Mouse (Mus musculus) thymus, postnatal 14 days (tissue): ENCODE measurements at regions not wholly inside any gene's neighbourhood (a gene's known extent, or its start where the extent isn't known, plus 50 kb on each side); places are given as distances from the start of the nearest gene placed in this dataset.
"Not testable (repeated sequence)": the region's sequence is repeated elsewhere in the genome, so short reads cannot be mapped to it uniquely, and the experiment has no call there.

ENCODE experiments used
- DNase-seq: peaks from one replicate; pipeline ENCODE4 v3.0.0; 2021

DNA sequence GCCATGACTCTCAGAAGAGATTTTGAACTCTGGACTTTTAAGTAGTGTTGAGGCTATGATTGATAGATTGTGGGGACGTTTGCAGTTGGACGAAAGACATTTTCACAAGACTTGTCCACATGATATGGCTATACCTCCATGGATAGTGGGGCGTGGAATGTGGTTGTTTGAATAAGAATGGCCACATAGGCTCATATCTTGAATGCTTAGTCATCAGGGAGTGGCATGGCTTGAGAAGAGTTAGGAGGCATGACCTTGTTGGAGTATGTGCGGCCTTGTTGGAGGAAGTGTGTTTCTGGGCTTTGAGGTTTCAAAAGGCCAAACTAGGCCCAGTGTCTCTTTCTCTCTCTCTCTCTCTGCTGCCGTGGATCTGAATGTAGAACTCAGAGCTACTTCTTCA lies 204.7 kb upstream of the Pclo start:
- no peak for DNase-seq

DNA sequence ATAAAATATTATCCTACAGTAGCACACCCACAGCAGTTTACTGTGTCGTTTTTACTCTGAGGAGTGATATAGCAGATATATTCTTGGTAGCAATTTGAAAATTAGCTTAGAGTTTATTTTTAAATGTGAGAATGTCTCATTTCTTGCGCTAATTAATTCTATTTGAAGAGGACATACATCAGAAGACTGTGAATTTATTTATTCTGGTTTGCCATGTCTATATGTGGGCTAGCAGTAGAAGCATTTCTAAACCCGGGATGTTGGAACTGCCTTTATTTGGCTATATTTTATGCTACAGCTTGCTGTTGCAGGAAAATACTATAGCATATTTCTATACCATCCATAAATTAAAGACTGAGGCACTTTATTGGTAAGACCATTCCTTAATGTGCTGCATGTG lies 203.0 kb upstream of the Pclo start:
- DNase-seq = no peak

DNA sequence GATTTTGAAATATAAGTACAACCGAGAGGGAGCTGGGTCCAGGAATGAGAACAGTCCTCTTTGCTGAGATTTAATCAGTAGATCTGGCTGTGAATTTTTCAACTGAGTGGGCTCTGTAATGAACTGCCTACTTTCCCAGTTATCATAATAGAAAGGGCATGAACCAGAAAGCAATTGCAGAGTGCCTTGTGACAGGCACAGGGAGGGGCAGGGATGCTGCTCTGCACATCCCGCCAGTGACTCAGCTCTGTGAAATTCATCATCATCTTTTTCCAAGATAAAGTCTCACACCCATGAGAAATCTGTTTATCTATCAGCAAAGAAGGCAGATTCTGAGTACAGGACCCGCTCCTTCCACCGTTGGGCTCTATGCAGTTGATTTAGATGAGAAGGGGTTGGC lies 194.5 kb upstream of the Pclo start:
- DNase-seq = no peak

DNA sequence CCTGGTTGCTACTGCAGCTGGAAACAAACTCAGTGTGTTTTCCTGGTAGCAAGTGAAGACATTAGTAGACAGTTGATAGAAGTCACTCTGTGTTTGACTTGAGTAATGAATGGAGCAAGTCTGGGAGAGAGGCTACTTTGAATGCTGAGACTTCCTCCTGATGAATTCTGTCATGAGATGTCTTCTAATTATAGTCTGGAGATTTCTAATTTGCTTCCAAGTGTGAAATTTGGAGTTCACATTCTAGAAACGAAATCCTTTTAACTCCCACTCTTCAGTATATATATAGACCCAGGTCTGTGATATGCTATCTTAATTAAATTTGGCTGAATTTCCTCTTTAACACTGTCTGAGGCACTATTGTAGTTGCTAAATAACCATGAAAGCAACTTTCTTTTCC lies 192.7 kb upstream of the Pclo start:
- DNase-seq = no peak

DNA sequence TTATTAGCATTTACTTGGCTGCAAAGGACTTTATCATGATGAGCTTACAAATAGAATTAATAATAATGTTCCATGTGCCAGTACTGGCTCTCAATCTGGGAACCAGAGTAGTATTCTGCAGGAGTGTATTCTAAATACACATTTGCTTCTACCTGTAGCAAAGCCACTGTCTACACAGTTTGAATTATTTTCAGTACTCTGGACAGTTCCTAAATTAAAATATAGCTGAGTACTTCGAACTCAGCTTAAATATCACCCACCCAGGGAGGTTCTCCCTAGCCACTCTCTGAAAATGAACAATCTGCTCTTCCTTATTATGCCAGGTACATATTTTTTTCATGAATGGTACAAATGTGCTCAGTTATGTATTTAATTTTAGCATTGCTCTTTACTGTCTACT lies 154.3 kb upstream of the Pclo start:
- no peak for DNase-seq

DNA sequence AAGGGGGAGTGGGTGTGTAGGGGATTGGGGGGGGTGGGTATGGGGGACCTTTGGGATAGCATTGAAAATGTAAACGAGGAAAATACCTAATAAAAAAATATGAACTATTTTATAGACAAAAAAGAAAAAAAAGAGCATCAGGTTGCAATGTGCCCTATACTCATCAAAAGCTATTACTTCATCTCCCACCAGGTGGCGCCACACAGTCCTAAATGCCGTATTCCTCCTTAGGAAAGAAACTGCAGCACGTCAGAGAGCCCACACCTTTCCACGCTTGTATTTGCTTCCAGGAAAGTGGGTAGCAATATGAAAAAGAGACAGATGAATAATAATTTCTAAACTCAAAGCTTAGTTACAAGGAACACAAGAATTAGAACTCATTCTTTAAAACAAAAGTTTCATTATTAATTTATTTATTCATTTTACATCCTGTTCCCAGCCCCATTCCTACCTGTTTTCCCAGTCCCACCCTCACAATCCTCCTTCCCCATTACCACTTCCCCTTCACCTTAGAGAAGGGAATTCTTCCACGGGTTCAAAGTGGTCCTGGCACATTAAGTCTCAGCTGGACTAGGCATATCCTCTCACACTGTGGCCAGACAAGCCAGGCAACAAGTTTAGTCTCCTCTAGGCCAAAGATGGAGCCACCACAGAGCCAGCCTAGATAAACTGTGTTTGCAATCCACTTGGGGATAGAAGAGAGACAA lies 125.4 kb upstream of the Pclo start:
- peak; percentile 3 for DNase-seq

DNA sequence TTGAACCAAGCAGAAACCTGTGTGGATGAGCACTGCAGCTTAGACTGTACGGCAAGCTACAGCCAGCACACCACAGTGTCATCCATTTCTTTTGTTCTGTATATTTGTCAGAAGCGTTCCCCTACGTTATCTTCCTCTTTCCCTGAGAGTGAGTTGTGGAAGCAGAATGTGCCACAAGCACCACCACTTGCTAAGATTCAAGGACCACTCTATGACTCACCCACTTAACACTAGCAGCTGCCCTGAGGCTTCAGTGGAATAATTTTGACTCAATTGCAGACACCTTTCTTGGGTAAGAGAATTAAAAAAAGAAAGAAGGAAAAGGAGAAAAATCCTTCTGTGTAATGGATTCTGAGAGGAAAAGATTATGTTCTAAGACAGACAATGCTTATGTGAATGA lies 122.9 kb upstream of the Pclo start:
- no peak for DNase-seq

DNA sequence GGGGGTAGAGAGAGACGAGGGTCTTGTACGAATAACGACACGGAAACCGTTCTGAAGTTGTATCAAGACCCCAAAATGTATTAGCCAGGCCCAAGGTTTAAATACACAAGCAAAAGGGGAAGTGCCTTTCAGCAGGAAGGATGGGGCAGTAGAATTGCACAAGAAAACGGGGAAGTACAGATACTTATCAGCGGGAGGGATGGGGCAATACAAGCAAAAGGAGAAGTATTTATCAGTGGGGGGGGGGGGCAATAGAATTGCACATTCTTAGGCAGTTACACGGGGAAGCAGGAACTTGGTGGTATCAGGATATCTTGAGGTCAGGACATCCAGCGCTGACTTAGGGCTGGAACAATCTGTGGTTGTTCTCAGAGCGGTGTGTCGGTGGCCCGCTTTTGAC lies 111.3 kb upstream of the Pclo start:
- not testable (repeated sequence) for DNase-seq

DNA sequence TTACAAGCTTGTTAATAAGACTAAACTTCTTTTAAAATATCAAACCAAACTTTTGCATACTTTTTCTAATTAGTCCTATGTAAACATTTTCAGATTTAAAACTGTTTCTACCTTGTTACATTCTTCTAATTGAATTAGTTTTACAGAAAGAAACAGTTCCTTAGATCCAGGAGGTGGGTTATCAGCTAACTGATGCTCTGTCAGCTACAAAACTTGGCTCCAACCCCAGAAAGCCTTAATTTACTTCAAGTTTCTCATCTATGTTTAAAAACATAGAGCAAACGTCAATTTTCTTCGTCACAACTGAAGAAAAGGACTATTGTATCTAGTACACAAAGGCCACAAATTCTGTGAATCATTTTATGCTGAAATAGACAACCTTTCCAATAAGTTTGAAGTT lies 110.4 kb upstream of the Pclo start:
- DNase-seq = no peak

DNA sequence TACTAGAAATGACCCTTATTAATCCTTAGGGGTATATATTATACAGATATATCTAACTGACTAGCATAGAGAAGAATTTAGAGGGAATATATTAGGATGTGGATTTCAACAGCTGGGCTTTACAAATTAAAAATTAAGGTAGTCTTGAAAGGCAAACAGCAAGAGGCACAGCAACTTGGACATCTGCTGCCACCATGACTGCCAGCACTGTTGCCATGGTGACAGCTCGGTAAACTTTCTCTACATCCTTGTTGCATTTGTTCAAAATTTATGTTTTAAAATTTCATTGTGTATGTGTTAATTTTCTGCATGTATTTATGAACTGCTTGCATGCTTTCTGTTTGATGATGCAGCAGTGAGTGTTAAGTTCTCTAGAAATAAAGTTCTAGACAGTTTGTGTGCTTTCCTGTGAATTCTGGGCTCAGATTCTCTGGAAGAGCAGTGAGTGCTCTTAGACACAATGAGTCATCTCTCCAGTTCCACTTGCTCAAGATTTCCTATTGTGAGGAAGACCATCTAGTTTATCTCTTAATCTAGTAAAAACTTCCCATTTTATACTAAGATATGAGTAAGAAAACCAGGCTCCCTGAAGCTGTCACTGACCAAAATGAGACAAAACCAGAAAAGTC lies 99.4 kb upstream of the Pclo start:
- DNase-seq = no peak

DNA sequence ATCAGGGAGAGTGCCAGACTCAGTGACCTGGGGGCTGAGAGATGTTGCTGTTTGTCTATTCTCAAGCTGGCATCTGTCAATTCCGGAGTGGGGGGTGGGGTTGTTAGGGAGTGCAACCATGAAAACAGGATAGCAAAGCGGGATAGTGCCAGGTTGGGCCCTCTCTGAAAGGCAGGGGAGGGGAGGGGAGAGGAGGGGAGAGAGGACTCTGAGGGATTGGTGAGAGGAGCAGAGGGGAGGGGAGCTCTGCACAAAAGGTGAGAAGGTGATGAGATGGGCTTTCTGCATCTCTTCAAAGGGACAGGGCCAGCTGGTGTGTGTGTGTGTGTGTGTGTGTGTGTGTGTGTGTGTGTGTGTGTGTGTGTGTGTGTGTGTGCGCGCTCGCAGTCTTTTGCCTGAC lies 61.6 kb upstream of the Pclo start:
- no peak for DNase-seq
